Mouse (Mus musculus): ENCODE results near the gene Ifitm1.

Ifitm1 gene

GRCm38 (mm10) chr7:140966921-140967320, at the start of gene Ifitm1:
TSS of gene Ifitm1 (plus strand) at chr7:140967221.
- in situ Hi-C loops (cut with MseI, MboI) = no loop called here

- in situ Hi-C loops (cut with MseI, MboI) = no loop called here
Observed at GRCm38 (mm10) chr7:140919911-140920310, 47.1 kb upstream of the Ifitm1 start.

GRCm38 (mm10) chr7:140920418-140921029, 46.5 kb upstream of the Ifitm1 start, which contains the start of gene Nlrp6:
TSS of gene Nlrp6 (plus strand) at chr7:140920902.
- in situ Hi-C loops (cut with MseI, MboI) = no loop called here

DNA sequence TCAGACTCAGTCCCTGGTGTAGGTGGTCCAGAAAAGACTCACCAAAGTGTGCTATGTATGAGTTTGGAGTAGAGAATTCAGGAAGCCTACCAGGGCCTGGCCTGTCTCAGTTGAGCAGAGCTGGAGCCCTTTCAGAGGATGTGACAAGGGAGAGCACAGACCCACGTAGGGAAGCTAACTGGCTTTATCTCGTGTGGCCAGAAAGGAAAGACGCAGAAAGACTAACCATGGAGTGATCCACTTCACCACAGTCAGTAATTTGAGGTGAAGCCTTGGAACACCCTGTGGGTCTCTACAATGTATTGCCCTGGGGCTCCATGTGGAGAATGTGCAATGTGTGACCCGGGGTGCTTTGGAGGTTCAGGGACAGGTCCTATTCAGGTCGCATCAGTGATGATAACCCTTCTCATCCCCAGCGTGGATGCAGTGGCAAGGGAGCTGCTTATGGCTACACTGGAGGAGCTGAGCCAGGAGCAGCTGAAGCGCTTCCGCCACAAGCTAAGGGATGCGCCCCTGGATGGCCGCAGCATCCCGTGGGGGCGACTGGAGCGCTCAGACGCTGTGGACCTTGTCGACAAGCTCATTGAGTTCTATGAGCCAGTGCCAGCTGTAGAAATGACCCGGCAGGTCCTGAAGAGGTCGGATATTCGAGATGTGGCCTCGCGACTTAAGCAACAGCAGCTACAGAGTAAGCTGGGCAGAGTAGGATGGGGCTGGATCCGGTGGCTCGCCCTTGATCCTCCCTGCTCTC, 45.6 kb upstream of the Ifitm1 start:
- in situ Hi-C loops (cut with MseI, MboI) = no loop called here

GRCm38 (mm10) chr7:140922398-140923069, 44.5 kb upstream of the Ifitm1 start:
- in situ Hi-C loops (cut with MseI, MboI) = no loop called here

DNA sequence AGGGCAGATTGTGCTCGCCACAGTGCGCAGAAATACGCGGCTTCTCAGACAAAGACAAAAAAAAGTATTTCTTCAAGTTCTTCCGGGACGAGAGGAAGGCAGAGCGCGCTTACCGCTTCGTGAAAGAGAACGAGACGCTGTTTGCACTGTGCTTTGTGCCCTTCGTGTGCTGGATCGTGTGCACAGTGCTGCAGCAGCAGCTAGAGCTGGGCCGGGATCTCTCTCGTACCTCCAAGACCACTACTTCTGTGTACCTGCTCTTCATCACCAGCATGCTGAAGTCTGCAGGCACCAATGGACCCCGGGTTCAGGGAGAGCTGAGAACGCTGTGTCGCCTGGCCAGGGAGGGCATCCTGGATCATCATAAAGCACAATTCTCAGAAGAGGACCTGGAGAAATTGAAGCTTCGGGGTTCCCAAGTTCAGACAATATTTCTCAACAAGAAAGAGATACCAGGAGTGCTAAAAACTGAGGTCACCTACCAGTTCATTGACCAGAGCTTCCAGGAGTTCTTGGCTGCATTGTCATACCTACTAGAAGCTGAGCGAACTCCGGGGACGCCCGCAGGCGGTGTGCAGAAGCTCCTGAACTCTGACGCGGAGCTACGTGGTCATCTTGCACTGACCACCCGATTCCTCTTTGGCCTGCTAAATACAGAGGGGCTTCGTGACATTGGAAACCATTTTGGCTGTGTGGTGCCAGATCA, 43.8 kb upstream of the Ifitm1 start:
- in situ Hi-C loops (cut with MseI, MboI) = no loop called here

GRCm38 (mm10) chr7:140927181-140927580, 39.8 kb upstream of the Ifitm1 start:
- in situ Hi-C loops (cut with MseI, MboI) = no loop called here

DNA sequence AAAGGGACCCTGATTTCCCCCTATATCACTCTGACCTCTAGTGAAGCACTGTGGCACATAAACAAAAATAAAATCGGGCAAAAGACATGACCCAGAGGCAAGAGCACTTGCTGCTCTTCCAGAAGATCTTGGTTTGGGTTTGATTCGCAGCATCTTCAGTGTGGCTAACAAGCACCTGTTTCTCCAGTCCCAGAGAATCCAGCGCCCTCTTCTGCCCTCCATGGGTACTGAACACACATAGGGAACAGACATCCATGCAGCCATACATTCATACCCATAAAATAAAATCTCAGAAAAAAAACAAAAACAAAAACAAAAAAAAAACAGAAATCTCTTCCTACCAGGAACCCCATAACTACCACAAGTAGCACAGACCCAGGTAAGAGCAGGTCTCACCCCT, 28.6 kb upstream of the Ifitm1 start:
- in situ Hi-C loops (cut with MseI, MboI) = no loop called here

DNA sequence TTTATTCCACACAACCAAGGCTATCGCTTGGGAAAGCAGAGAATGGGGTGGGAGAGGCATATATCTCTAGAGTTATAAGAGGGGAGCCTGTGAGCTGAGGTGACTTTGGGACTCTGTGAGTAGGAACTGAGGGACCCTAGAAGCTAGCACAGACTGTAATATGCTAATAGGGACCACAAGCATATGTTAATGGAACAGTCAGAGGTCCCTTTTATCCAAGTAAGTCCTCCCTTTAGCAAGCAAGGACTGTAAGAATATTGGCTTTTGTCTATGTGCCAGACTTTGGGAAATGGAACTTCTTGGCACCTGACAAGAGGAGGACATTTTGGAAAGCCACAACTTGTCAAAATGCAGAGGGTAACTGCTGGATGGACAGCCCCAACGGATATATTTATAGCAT, 28.1 kb upstream of the Ifitm1 start:
- in situ Hi-C loops (cut with MseI, MboI) = no loop called here

- in situ Hi-C loops (cut with MseI, MboI) = no loop called here
Observed at GRCm38 (mm10) chr7:140939669-140940171, 27.3 kb upstream of the Ifitm1 start.

- in situ Hi-C loops (cut with MseI, MboI) = no loop called here
Observed at GRCm38 (mm10) chr7:140941222-140942051, 25.6 kb upstream of the Ifitm1 start, which contains the start of gene Pgghg. TSS of gene Pgghg (plus strand) at chr7:140941391.

DNA sequence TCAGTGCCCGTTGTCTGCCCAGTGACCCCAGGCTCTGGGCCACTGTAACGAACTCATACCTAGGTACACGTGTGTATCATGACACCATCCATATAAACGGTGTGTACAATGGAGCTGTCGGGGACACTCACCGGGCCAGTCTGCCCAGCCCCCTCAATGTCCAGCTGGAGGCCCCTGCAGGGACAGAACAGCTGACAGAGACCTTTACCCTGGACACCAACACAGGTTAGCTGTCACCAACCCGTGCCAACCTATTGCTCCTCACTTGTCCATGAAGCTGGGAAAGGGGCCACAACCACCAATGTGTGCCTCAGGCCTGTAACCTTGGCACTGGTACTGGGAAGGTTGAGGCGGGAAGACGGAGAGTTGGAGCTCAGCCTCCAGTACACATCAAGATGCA, 24.7 kb upstream of the Ifitm1 start:
- in situ Hi-C loops (cut with MseI, MboI) = no loop called here

DNA sequence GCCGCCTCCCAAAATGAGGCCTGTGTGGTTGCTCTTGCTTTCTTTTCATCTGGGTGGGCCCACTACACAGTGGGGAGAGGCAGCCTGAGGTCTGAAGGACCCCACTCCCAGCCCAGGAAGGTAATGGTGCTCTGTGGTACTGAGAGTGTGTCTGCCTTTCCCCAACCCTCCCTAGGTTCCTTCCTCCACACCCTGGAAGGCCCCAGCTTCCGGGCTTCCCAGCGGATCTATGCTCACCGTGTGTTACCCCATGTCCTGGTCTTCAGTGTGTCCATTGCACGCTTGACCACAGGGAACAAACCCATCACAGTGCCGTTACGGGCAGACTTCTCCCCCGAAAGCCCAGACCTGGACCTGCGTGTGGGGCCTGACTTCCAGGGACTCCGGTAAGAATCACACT, 24.2 kb upstream of the Ifitm1 start:
- in situ Hi-C loops (cut with MseI, MboI) = no loop called here

- in situ Hi-C loops (cut with MseI, MboI) = no loop called here
Observed at GRCm38 (mm10) chr7:140943356-140943755, 23.7 kb upstream of the Ifitm1 start.

- in situ Hi-C loops (cut with MseI, MboI) = no loop called here
Observed at GRCm38 (mm10) chr7:140944236-140944635, 22.8 kb upstream of the Ifitm1 start.

DNA sequence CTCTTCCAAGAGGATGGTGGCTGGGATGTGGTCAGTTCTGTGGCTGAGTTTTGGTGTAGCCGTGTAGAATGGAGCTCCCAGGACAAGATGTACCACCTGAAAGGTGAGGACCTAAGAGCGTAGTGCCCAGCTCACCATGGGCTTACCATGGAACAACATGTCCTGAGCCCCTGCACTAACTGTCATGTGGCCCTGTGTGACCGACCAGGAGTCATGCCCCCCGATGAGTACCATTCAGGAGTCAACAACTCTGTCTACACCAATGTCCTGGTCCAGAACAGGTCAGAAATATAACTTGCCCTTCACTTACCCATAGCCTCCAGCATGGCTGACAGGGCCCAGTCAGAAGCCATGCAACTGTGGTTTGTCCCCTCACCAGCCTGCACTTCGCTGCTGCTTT, 21.8 kb upstream of the Ifitm1 start:
- in situ Hi-C loops (cut with MseI, MboI) = no loop called here

DNA sequence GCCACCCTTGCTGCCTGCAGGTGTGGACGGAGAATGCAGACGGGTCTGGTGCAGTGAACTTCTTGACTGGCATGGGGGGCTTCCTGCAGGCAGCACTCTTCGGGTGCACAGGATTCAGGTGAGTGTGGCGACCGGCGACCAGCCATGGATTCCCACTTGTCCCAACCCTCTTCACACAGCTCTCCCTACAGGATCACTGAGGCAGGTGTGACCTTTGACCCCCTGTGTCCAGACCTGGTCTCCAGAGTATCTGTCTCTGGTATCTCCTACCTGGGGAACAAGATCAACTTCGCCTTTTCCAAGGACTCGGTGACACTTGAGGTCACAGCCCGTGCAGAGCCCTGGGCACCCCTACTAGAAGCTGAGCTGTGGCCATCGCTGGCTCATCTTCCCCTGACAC, 20.7 kb upstream of the Ifitm1 start:
- in situ Hi-C loops (cut with MseI, MboI) = no loop called here

DNA sequence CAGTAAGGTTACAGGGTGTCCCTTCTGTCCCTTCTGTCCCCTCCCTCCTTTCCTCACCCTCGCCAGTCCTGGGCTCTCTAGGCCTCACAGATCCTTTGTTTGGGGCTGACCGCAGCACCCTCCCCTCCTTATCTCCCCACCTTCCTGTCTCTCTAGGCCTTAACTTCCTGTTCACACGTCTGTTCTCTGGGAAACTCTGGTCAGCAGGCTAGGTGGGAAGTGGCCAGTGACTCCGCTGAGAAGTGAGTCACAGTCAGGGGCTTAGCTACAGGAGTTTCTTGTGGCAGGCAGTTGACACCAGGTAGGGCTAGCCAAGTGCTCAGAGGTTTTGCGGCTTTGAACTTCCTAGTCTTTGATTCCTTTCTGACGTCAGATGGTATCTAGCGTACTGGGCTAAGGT, 20.0 kb upstream of the Ifitm1 start:
- in situ Hi-C loops (cut with MseI, MboI) = no loop called here

- in situ Hi-C loops (cut with MseI, MboI) = no loop called here
Observed at GRCm38 (mm10) chr7:140948161-140948560, 18.9 kb upstream of the Ifitm1 start.

GRCm38 (mm10) chr7:140949255-140949654, 17.8 kb upstream of the Ifitm1 start:
- in situ Hi-C loops (cut with MseI, MboI) = no loop called here
